Mouse (Mus musculus) gastrocnemius, adult 2 months (tissue): ENCODE measurements around the gene Nkx6-1. TPM values are rescaled to one million over a fixed set of nuclear protein-coding genes. Genes with fewer than 3 reads are reported as not detected.
A peak's percentile ranks its signal among the peaks of the same experiment; 100 is the strongest.

ENCODE experiments used
- DNase-seq: peaks from one replicate; pipeline ENCODE4 v3.0.0; 2022
- H3K27ac ChIP-seq: fragments of 200-600 bp; 2 replicates; pipeline ENCODE4 v1.8.1; 2022; ENCODE audit warnings: mild to moderate bottlenecking
- H3K4me3 ChIP-seq: fragments of 200-600 bp; 2 replicates; pipeline ENCODE4 v1.8.1; 2022; ENCODE audit warnings: mild to moderate bottlenecking, moderate library complexity
- CTCF ChIP-seq: fragments of 200-600 bp; IDR thresholded peaks from 2 replicates; pipeline ENCODE4 v1.8.1; 2022; ENCODE audit warnings: antibody characterized with exemption, mild to moderate bottlenecking, moderate library complexity
- intact Hi-C: fragments of 180-260 bp; cut with DNase I; formaldehyde crosslinking; loops from one replicate; pipeline ENCODE4 v1.15.1; 2025
- total RNA-seq, 2 experiments: library from RNA; stranded (reverse); gene quantifications; 2 replicates each; pipeline ENCODE4 v1.2.3; 2021

Gene Nkx6-1
- total RNA-seq, 2 experiments from 2014 or later = not detected

GRCm38 (mm10) chr5:101666091-101666490, 1.3 kb upstream of the Nkx6-1 start:
- no peak for TF ChIP-seq CTCF
- Histone ChIP-seq H3K27ac (no peak overlapping the region), H3K4me3 (no peak overlapping the region)
- intact Hi-C loops = no loop called here
- no peak for DNase-seq

DNA sequence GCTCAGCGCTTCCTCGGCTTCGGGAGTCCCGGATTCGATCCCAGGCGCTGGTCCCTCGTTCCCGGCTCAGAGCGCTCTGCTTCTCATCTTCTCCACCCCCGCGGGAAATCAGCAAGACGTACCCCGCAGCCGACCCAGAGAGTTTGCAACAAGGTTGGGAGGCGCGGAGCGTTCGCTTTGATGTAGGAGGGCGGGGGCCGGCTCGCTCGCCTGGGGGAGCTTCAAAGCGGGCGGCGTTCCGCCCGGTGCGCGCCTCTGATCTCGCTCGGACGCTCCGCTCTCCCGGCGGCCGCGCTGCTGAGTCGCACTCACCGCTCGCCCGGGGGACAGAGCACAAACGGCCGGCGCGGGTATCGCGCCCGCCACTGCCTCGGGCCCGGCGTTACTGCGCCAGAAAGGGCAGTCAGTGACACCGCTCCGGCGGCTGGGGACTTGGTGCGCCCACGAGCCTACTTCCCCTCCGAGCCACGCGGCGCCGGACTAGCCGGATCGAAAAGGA, 324 bp downstream of the Nkx6-1 start:
- intact Hi-C loops = no loop called here
- peak; percentile 28 for DNase-seq
- TF ChIP-seq CTCF = no peak
- Histone ChIP-seq H3K4me3 (peak overlapping the region; percentile 68), H3K27ac (no peak overlapping the region)

DNA sequence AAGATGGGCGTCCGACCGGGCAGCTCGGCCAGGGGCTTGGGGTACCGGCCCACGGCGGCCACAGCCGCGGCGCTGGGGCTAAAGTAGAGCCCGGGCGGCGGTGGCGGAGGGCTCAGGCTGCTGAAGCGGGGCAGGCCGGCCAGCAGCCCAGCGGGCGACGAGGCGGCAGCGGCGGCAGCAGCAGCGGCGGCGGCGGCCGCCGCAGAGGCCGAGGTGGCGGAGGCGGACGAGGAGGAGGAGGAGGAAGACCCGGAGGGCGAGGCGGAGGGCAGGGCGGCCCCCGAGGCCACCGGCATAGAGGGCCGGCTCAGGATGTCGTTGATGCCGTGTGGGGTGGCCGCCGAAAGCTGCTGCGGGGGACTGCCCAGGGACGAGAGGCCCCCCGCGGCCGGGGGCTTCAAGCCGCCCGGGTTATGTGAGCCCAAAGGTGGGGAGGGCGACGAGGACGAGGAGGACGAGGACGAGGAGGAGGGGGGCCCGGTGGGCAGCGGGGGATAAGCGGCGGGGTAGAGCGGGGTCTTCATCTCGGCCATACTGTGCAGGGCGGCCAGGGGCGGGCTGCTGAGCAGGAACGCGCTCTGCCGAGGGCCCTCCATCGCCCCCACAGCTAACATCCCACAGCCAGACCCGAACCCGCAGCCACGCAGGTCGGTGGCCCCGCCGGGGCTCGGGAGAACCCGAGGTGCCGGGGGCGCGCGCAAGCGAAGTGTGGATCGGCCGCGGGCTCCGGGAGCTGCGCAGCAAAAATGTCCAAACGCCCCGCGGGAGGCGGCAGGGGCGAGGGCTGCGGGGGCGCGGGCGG, 974 bp downstream of the Nkx6-1 start:
- intact Hi-C loops = no loop called here
- no peak for DNase-seq
- Histone ChIP-seq H3K27ac (no peak overlapping the region), H3K4me3 (peak overlapping the region; percentile 68)
- no peak for TF ChIP-seq CTCF

GRCm38 (mm10) chr5:101663176-101663575, 1.6 kb downstream of the Nkx6-1 start:
- intact Hi-C loops = no loop called here
- TF ChIP-seq CTCF = no peak
- Histone ChIP-seq H3K4me3 (peak overlapping the region; percentile 68), H3K27ac (no peak overlapping the region)
- peak; percentile 42 for DNase-seq

- Histone ChIP-seq H3K27ac (no peak overlapping the region), H3K4me3 (no peak overlapping the region)
- no peak for DNase-seq
- intact Hi-C loops = no loop called here
- no peak for TF ChIP-seq CTCF
Measured at GRCm38 (mm10) chr5:101662485-101662884, 2.3 kb downstream of the Nkx6-1 start.

DNA sequence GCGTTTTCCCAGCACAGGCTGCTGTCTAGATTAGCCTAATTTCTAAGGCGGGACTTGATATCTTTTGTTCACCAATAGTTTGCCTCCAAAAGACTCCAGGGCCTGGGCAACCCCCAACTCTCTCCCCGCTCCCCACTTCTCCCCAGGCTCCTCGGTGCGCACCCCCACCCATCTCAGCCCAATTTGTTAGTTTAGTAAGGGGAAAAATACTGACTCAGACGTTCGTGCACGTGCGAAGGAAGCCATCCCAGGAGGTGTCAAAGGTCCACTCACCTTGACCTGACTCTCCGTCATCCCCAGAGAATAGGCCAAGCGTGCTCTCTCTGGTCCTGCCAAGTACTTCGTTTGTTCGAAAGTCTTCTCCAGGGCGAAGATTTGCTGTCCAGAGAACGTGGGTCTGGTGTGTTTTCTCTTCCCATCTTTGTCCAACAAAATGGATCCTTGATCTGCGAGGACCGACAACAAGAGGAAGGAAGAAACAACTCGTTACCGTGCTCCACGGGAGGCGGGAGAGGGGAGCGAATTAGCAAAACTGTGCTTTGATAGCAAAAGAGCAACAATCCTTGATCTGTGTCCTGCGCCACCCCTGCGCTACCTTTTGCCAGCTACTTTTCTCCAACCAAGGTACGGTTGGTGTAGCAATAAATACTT, 3.1 kb downstream of the Nkx6-1 start:
- H3K4me3 ChIP-seq = no peak overlapping the region
- intact Hi-C loops = no loop called here
- DNase-seq = no peak
- no peak for TF ChIP-seq CTCF
- no peak overlapping the region for H3K27ac ChIP-seq

- DNase-seq = no peak
- Histone ChIP-seq H3K27ac (no peak overlapping the region), H3K4me3 (no peak overlapping the region)
- TF ChIP-seq CTCF = no peak
- intact Hi-C loops = no loop called here
Measured at GRCm38 (mm10) chr5:101660666-101661065, 4.1 kb downstream of the Nkx6-1 start.

DNA sequence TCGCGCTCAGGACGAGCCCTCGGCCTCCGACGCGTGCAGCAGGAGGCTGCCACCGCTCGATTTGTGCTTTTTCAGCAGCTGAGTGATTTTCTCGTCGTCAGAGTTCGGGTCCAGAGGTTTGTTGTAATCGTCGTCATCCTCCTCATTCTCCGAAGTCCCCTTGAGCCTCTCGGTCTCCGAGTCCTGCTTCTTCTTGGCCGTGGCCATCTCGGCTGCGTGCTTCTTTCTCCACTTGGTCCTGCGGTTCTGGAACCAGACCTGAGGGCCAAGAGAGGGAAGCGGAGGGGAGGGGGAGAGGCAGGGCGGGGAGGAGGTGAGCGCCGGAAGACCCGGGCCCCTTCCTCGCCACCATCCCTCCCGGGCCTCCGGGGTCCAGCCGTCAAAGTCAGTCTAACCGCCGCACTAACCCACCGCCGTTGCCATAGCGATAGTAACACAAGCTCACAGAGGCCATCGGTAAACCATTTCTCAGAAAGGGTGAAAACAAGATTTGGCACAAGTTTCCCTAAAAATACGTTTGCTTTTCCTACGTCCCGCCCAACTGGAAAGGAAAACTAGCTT, 5.3 kb downstream of the Nkx6-1 start:
- no peak for DNase-seq
- intact Hi-C loops = no loop called here
- Histone ChIP-seq H3K27ac (no peak overlapping the region), H3K4me3 (no peak overlapping the region)
- no peak for TF ChIP-seq CTCF

DNA sequence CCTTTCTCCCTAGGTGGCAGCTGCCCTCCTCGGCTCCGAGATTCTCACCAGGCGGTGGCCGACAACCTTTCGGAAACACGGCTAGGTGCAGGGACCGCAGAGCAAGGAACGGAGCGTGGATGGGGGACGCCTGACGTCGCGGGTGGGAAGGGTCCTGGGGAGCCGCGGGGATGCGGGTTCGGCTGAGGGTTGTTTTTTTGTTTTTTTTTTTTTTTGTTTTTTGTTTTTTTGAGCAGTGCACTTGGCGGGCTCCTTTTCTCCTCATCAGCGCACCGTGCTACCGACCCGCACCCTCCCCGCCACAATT, 5.9 kb downstream of the Nkx6-1 start:
- intact Hi-C loops = no loop called here
- no peak for TF ChIP-seq CTCF
- no peak for DNase-seq
- Histone ChIP-seq H3K4me3 (no peak overlapping the region), H3K27ac (no peak overlapping the region)

DNA sequence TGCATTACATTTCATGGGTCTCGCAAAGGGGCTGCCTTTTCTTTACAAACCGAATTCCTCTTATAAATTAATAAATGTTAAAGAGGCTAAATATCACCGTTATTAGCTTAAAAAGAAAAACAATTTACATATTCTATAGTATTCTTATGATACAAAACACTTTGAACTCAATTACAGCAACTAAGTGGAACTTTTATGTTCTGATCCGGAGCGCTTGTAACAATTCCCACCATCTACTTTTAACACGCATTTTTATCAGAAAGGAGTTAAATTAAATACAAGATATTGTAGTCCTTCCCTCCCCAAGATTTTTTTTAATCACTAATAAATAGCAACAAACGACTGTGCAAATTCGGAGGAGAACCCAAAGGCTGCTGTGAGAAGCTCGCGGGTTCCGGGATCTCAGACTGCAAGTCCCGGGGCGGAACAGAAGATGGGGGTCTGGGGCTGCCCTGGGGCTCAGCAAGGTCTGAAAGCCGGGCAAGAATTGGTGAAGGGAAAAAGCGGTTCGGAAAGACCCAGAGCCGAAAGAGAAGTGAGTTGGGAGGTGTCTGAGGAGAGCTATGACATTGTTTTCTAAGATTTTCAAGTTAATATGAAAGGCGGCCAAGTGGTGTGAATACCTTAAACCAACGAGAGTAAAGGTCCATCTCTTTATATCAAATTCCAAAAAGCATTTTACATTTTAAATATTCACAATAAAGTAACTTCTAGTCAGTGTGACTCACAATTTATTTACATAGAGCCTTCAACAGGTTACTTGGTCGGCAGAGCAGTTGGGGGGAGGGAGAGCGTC, 6.4 kb downstream of the Nkx6-1 start:
- H3K27ac ChIP-seq = no peak overlapping the region
- DNase-seq = no peak
- no peak for TF ChIP-seq CTCF
- H3K4me3 ChIP-seq = no peak overlapping the region
- intact Hi-C loops = no loop called here

DNA sequence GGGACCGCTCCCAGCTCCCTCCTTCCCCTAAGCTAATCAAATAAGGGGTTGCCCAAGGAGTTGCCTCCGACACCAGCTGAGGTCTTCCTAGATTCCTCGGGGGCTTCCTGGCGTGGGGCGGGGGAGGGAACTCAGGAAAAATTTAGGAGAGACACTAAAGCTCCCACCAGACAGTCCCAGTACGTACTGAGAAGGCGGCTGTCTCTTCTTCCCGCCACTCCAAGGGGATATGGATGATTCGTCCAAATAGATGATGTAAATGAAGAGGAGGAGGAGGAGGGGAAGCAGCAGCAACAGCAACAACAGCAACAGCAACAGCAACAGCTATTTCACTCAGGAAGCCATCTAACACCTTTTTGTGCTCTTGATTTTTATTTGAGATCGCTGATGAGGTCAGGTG, 7.1 kb downstream of the Nkx6-1 start:
- TF ChIP-seq CTCF = no peak
- intact Hi-C loops = no loop called here
- H3K27ac ChIP-seq = no peak overlapping the region
- DNase-seq = no peak
- no peak overlapping the region for H3K4me3 ChIP-seq

DNA sequence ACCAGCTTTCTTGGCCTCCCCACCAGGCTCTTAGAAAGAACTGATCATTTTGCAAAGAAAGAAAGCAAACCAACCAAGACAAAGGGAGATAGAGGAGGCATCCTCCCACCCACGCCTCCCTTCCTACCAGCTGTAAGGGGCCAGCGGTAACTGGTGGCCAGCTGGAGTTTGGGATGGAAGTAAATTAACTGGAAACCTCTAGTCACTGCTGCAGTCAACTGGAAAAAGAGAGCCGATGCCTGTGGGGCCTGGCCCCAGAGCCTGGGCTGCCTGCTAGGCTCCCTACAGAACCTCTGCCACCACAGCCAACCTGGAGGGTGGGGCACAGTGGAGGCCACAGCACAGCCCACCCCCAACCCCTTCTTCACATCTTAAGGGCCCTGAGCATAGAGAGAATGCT, 8.7 kb downstream of the Nkx6-1 start:
- no peak for TF ChIP-seq CTCF
- no peak overlapping the region for H3K27ac ChIP-seq
- no peak overlapping the region for H3K4me3 ChIP-seq
- intact Hi-C loops = no loop called here
- DNase-seq = no peak

DNA sequence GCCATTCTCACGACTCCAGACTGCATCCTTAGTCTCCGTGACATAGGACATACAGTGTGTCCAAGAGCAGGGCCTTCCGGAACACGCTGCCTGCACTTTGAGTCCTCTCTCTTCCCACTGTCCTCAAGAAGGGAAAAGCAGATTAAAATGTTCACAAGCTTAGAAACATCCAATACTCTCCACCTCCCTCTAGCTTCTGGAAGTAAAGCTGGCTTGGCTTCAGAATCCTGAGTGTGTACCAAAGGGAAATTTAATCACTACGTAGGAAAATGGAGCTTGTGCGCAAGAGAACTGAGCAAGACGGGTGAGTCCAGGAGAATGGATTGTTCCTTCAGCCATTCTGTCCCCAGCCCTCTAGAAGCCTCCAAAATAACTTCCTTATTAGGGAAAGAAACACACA, 9.4 kb downstream of the Nkx6-1 start:
- DNase-seq = no peak
- intact Hi-C loops = no loop called here
- no peak for TF ChIP-seq CTCF
- H3K27ac ChIP-seq = no peak overlapping the region
- no peak overlapping the region for H3K4me3 ChIP-seq
